Mouse (Mus musculus) liver, adult 2 months (tissue): Measurements from ENCODE around the gene Atxn1l. TPM values are rescaled to one million over a fixed set of nuclear protein-coding genes. Genes with fewer than 3 reads are reported as not detected.
A peak's percentile ranks its signal among the peaks of the same experiment; 100 is the strongest.

Source experiments
- DNase-seq: peaks from one replicate; pipeline ENCODE4 v3.0.0-alpha.2; 2011; ENCODE audit warnings: low read depth, low spot score; ENCODE audit errors: extremely low read depth
- H3K27ac ChIP-seq: fragments of 200-500 bp; replicated peaks from 2 replicates; pipeline ENCODE4 v1.5.1; 2012; ENCODE audit warnings: low read depth, mild to moderate bottlenecking, control low read depth, inconsistent platforms, low read length; ENCODE audit not compliant: insufficient read depth
- H3K27me3 ChIP-seq: fragments of 200-500 bp; 2 replicates; pipeline ENCODE4 v1.6.1; 2012; ENCODE audit warnings: mild to moderate bottlenecking, moderate library complexity, low read length, inconsistent platforms; ENCODE audit not compliant: control insufficient read depth, insufficient read depth
- H3K36me3 ChIP-seq: fragments of 200-500 bp; 2 replicates; pipeline ENCODE4 v1.6.1; 2012; ENCODE audit warnings: low read length, inconsistent platforms; ENCODE audit not compliant: control insufficient read depth, insufficient read depth
- H3K4me1 ChIP-seq: fragments of 200-500 bp; 2 replicates; pipeline ENCODE4 v1.6.1; 2011; ENCODE audit warnings: low read length; ENCODE audit not compliant: control insufficient read depth, insufficient read depth
- H3K4me3 ChIP-seq: fragments of 200-500 bp; 2 replicates; pipeline ENCODE4 v1.5.1; 2011; ENCODE audit warnings: low read depth, mild to moderate bottlenecking, control low read depth, low read length, moderate library complexity; ENCODE audit not compliant: insufficient read depth
- H3K79me2 ChIP-seq: fragments of 200-500 bp; 2 replicates; pipeline ENCODE4 v1.6.1; 2012; ENCODE audit warnings: inconsistent platforms, mild to moderate bottlenecking, low read length, moderate library complexity; ENCODE audit not compliant: control insufficient read depth, insufficient read depth
- H3K9ac ChIP-seq: fragments of 200-500 bp; 2 replicates; pipeline ENCODE4 v1.6.1; 2012; ENCODE audit warnings: low read depth, mild to moderate bottlenecking, control low read depth, inconsistent platforms, low read length
- CTCF ChIP-seq: fragments of 200-500 bp; IDR thresholded peaks from 2 replicates; pipeline ENCODE4 v1.5.1; 2011; ENCODE audit warnings: low read depth, low read length, control low read depth
- POLR2A ChIP-seq: fragments of 200-500 bp; IDR thresholded peaks from 2 replicates; pipeline ENCODE4 v1.6.1; 2011; ENCODE audit warnings: low read length, control low read depth; ENCODE audit not compliant: insufficient read depth; ENCODE audit errors: extremely low read depth
- WGBS: fragments of 180-500 bp; shearing (Covaris S2); methylation state at CpG from one replicate; pipeline ENCODE4 v1.1.7; 2018; 5-methylcytosine and 5-hydroxymethylcytosine counted together
- polyA plus RNA-seq: library from polyadenylated mRNA; depleted of rRNA; stranded (reverse); fragments of >200 nt; gene quantifications from 2 replicates; pipeline ENCODE4 v1.2.3, GENCODE M21; 2012; rRNA removed
- total RNA-seq: library from RNA; depleted of rRNA; stranded (reverse); fragments of >200 nt; gene quantifications from 2 replicates; pipeline ENCODE4 v1.2.3, GENCODE M21; 2014; rRNA removed

The Atxn1l gene
- 6.3 and 7.5 TPM in 2 replicates for total RNA-seq
- polyA plus RNA-seq = 5.9 and 6.2 TPM in 2 replicates

DNA sequence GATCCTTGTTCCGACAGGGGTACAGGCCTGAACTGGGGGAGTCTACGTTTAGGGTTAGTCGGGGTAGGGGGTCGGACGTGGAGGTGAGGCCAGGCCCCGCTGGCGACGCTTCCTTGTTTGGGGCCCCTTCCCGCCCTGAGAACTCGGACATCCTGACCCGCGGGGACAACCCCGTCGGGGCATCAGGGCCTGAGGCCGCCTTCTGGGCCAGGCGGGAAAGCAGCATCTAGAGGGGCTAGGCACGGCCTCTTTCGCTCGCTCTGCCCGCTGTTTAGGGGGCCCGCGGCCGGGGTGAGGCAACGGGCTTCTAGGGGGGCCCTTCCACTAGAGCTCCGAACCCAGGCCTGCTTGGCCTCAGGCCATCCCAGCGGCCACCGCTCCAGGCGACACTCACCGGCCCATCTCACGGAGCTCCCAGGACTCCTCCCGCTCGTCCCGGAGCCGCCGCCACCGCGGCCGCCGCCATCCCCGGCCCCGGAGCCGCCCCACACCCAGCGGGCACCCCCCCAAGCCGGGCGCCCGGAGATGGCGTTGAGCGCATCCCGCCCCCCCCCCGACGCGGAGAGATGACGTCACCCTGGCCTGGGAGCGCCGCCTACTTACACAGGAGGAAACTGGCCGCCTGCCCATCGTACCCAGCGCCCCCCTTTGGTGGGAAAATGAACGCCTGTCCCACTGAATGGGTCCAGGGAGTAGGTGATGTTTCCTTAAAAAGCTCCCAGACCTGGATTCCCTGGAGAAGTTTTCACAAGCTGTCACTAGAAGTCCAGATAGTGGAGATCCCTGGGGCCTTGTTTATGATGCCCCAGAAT lies at the start of gene Atxn1l:
TSS of gene Atxn1l (minus strand) at position 503 of the 812 bp plus-strand sequence.
- H3K79me2 ChIP-seq = peaks cover 4% of the 10 kb centered on the region; the same call in 1 of the 2 replicates
- peaks cover 9% of the 10 kb centered on the region; the same call in 1 of the 2 replicates for H3K4me1 ChIP-seq
- H3K36me3 ChIP-seq = peaks cover 6% of the 10 kb centered on the region; the same call in 1 of the 2 replicates
- H3K27ac ChIP-seq = peak within 1 kb of the TSS; percentile 66
- H3K9ac ChIP-seq = peak within 1 kb of the TSS; percentile 82
- peak within 1 kb of the TSS; percentile 98 for H3K4me3 ChIP-seq
- TF ChIP-seq CTCF (peak; percentile 67), POLR2A (0 out of 2 replicates have a peak, but pooled peaks have one; percentile 13)
- peak; percentile 46 for DNase-seq
- WGBS = under 1% methylated on average over 59 of the region's 59 CpGs
- no peaks in the 10 kb centered on the region for H3K27me3 ChIP-seq

DNA sequence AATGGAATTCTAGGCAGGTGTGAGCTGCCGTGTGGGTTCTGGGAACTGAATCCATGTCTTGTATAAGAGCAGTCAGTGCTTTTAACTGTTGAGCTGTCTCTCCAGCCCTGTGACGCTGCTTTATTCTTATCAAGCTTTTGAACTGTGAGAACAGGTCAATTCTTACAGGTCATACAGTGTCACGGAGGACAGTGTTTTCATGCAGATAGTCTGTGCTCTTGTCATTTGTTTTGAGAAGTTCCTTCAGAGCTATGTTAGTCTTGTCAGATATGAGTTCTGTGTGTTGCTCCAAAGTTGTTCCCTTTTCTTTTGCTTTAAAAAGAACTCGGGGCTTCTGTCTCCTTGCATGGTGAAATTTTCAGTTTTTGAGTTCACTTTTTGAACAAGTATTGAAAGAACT lies 43.0 kb upstream of the Atxn1l start:
- WGBS = 9% methylated on average over 4 of the region's 4 CpGs
- TF ChIP-seq POLR2A = no peak
- no peak for TF ChIP-seq CTCF
- Histone ChIP-seq H3K4me1 (peaks cover 17% of the 10 kb centered on the region), H3K27ac (no peak overlapping the region), H3K27me3 (no peaks in the 10 kb centered on the region), H3K79me2 (peaks cover 34% of the 10 kb centered on the region; the same call in 1 of the 2 replicates), H3K9ac (no peak overlapping the region), H3K4me3 (no peak overlapping the region), H3K36me3 (no peaks in the 10 kb centered on the region)
- DNase-seq = peak; percentile 74

DNA sequence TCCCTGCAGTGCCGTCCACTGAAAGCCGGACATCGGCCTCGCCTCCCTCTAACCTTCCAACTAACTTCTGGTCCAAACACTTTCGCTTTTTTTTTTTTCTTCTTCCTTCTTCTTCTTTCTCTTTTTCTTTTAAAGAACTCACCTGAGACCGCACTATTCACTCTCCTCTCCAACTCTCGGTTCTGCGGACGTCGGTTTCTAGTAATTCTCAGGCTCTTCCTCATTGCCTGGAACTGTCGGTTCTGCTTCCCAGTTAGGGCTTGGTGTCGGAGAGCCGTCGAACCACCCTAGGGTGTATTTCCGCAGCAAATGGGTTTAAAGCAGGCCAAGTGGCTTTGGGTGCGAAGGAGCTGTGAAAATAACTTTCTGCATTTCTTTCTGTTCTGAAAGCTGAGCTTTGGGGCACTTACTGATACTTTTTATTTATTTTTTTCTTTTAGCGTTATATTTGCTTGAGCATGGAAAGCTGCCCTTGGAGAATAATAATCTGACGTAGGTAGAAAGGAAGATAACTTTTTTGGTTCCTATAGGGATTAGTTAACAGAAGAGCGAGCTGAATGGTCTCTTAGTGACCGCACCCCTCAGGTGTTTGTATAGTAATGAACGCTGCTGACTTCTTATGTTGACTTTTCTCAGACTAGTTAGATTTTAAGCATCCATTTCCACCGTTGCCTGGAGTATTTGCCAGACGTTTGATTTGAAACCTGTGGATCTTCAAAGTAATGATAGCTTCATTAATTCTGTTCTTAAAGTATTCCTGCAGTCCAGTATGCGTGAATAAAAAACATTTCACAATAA lies 42.1 kb upstream of the Atxn1l start:
- DNase-seq = peak; percentile 61
- no peak for TF ChIP-seq CTCF
- no peak for TF ChIP-seq POLR2A
- 4% methylated on average over 24 of the region's 24 CpGs for WGBS

DNA sequence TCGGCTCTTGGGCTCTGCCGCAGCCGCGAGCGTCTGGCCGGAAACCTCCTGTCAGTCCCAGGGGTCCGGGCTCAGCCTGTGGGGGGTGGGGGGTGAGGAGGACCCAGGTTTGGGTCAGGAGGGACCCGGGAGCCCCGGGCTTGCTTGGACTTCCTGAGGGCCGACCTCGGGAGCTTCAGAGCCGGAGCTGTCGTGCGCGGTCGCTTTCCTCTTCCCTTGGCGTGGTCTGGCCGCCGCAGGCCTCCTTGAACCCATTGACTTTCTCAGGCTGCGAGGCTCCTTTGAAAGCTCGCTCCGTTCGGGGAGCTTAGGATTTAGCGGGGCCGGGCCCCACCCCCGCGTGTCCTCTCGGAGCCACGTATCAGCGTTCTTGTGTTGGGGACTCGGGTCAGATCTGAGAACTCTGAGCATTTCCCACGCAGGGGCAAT lies 41.5 kb upstream of the Atxn1l start:
- Histone ChIP-seq H3K4me3 (peak overlapping the region; percentile 84), H3K36me3 (no peaks in the 10 kb centered on the region), H3K27ac (peak overlapping the region; percentile 86), H3K79me2 (peaks cover 30% of the 10 kb centered on the region; the same call in 1 of the 2 replicates), H3K4me1 (peaks cover 17% of the 10 kb centered on the region), H3K27me3 (no peaks in the 10 kb centered on the region), H3K9ac (peak overlapping the region; percentile 86)
- TF ChIP-seq CTCF = no peak
- TF ChIP-seq POLR2A = no peak
- DNase-seq = peak; percentile 56
- under 1% methylated on average over 32 of the region's 32 CpGs for WGBS

More for the DNA sequence above, 42.1 kb upstream of the Atxn1l start:
- no peaks in the 10 kb centered on the region for H3K36me3 ChIP-seq
- H3K27me3 ChIP-seq = no peaks in the 10 kb centered on the region
- H3K4me1 ChIP-seq = peaks cover 17% of the 10 kb centered on the region
- peak overlapping the region; percentile 84 for H3K4me3 ChIP-seq
- peak overlapping the region; percentile 86 for H3K9ac ChIP-seq
- peak overlapping the region; percentile 86 for H3K27ac ChIP-seq
- peaks cover 30% of the 10 kb centered on the region; the same call in 1 of the 2 replicates for H3K79me2 ChIP-seq

DNA sequence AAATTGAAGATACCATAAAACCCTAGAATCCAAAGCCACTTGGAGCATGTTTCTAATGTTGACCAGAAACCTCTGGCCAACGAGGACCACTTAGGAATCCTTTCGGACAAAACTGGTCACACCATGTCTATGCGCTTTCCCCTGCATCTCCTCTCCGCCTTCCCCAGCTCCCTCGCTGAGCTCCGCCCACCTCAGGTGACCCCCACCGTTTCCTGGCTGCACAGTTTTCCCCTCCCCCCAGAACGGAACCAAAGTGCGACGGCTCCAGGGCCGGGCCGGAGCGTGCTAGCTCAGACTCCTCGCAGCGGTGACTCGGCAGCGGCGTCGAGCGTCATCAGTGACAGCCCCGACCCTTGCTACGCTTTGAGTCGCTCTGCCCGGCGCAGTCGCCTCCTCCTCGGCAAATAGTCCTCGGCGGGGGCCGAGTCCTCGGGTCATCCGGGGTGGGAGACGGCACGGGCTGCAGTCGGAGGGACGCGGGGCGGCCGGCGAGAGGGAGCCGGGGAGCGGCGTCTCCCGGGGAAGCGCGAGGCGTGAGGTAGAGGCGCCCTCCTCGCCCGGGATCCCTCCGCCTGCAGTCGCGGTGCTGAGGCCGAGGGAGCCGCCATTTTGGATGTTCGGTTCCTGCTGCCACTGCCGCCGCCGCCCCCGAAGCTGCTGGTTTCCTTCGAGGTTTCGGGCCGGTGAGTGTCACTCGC lies 40.9 kb upstream of the Atxn1l start, which contains the start of gene Ap1g1:
TSS of gene Ap1g1 (plus strand) at position 275 of the 698 bp plus-strand sequence.
- no peaks in the 10 kb centered on the region for H3K27me3 ChIP-seq
- peak within 1 kb of the TSS; percentile 86 for H3K9ac ChIP-seq
- peak; percentile 87 for DNase-seq
- peaks cover 25% of the 10 kb centered on the region; the same call in 1 of the 2 replicates for H3K79me2 ChIP-seq
- H3K4me3 ChIP-seq = peak within 1 kb of the TSS; percentile 84
- H3K36me3 ChIP-seq = no peaks in the 10 kb centered on the region
- H3K27ac ChIP-seq = peak within 1 kb of the TSS; percentile 86
- under 1% methylated on average over 64 of the region's 64 CpGs for WGBS
- H3K4me1 ChIP-seq = peaks cover 13% of the 10 kb centered on the region
- TF ChIP-seq CTCF (no peak), POLR2A (0 out of 2 replicates have a peak, but pooled peaks have one; percentile 50)
